Mouse (Mus musculus) hindbrain, postnatal 0 days (tissue): Measurements from ENCODE around the gene Cacna1b. TPM values are rescaled to one million over a fixed set of nuclear protein-coding genes. Genes with fewer than 3 reads are reported as not detected.

Experiments used
- ATAC-seq: fragments of 200-750 bp; cut with Nextera tagmentation; 2 replicates; pipeline ENCODE4 v1.8.0; 2017; ENCODE audit warnings: mild to moderate bottlenecking, moderate TSS enrichment, moderate library complexity
- DNase-seq: peaks from one replicate; pipeline ENCODE4 v3.0.0-alpha.2; 2015; ENCODE audit warnings: low spot score
- H3K27ac ChIP-seq: fragments of 300-500 bp; sonication (generic); 2 replicates; pipeline ENCODE4 v1.5.1; 2014; ENCODE audit warnings: mild to moderate bottlenecking
- H3K27me3 ChIP-seq: fragments of 300-500 bp; sonication (generic); 2 replicates; pipeline ENCODE4 v1.6.1; 2014; ENCODE audit warnings: low read length, mixed read lengths; ENCODE audit not compliant: insufficient read depth
- H3K36me3 ChIP-seq: fragments of 300-500 bp; sonication (generic); 2 replicates; pipeline ENCODE4 v1.6.1; 2014; ENCODE audit warnings: low read length, mixed read lengths; ENCODE audit not compliant: insufficient read depth
- H3K4me1 ChIP-seq: fragments of 300-500 bp; sonication (generic); 2 replicates; pipeline ENCODE4 v1.6.1; 2014; ENCODE audit warnings: antibody characterized with exemption, low read length, mixed read lengths; ENCODE audit not compliant: insufficient read depth
- H3K4me2 ChIP-seq: fragments of 300-500 bp; sonication (generic); 2 replicates; pipeline ENCODE4 v1.6.1; 2014; ENCODE audit warnings: low read depth, mild to moderate bottlenecking, low read length, moderate library complexity, mixed read lengths
- H3K4me3 ChIP-seq: fragments of 300-500 bp; sonication (generic); 2 replicates; pipeline ENCODE4 v1.5.1; 2014; ENCODE audit warnings: low read length
- H3K9ac ChIP-seq: fragments of 300-500 bp; sonication (generic); replicated peaks from 2 replicates; pipeline ENCODE4 v1.6.1; 2014; ENCODE audit warnings: mild to moderate bottlenecking, low read length, moderate library complexity, mixed read lengths
- H3K9me3 ChIP-seq: fragments of 300-500 bp; sonication (generic); 2 replicates; pipeline ENCODE4 v1.6.1; 2016; ENCODE audit warnings: low read length, mixed read lengths
- CTCF ChIP-seq: IDR thresholded peaks from 2 replicates; pipeline ENCODE4 v1.5.1; 2016; ENCODE audit warnings: antibody characterized with exemption, control low read depth, low read depth
- WGBS: fragments of 180-500 bp; shearing (Covaris S2); extraction: QIAGEN DNeasy Blood & Tissue Kit; methylation state at CpG from one replicate; pipeline ENCODE4 v1.1.7; 2014; 5-methylcytosine and 5-hydroxymethylcytosine counted together
- polyA plus RNA-seq: library from polyadenylated mRNA; unstranded; fragments of >200 nt; fragmentation: Nextera tagmentation; extraction: Ambion mirVana; gene quantifications from 2 replicates; pipeline ENCODE4 v1.2.1, GENCODE M21; 2015
- total RNA-seq: library from RNA; depleted of rRNA; stranded (reverse); fragments of >200 nt; gene quantifications from 2 replicates; pipeline ENCODE4 v1.2.3, GENCODE M21; 2014

Cacna1b gene
- total and polyA plus RNA-seq, 2 experiments from 2014 or later = 11.8 to 103 TPM

- TF ChIP-seq CTCF = no peak
- 84% methylated on average over 4 of the region's 4 CpGs for WGBS
These were observed 37.1 kb downstream of the Cacna1b start for GRCm38 (mm10) chr2:24725865-24726264.

GRCm38 (mm10) chr2:24719645-24720379 is 43.1 kb downstream of the Cacna1b start:
- Histone ChIP-seq H3K4me1 (no peaks in the 10 kb centered on the region), H3K9me3 (no peaks in the 10 kb centered on the region), H3K36me3 (peaks cover 19% of the 10 kb centered on the region), H3K4me2 (no peak overlapping the region), H3K27me3 (no peaks in the 10 kb centered on the region), H3K9ac (no peak overlapping the region), H3K4me3 (no peak overlapping the region), H3K27ac (no peak overlapping the region)
- no peak for ATAC-seq
- no peak for TF ChIP-seq CTCF
- no peak for DNase-seq
- WGBS = 95% methylated on average over 14 of the region's 14 CpGs

More at GRCm38 (mm10) chr2:24725865-24726264, 37.1 kb downstream of the Cacna1b start:
- ATAC-seq = no peak
- Histone ChIP-seq H3K4me1 (no peaks in the 10 kb centered on the region), H3K27me3 (no peaks in the 10 kb centered on the region), H3K36me3 (peaks cover 12% of the 10 kb centered on the region), H3K4me3 (no peak overlapping the region), H3K4me2 (no peak overlapping the region), H3K27ac (no peak overlapping the region), H3K9ac (no peak overlapping the region), H3K9me3 (no peaks in the 10 kb centered on the region)
- DNase-seq = no peak

GRCm38 (mm10) chr2:24718906-24719305 is 44.0 kb downstream of the Cacna1b start:
- ATAC-seq = 0 out of 2 replicates have a peak, but pooled peaks have one; percentile 22
- 89% methylated on average over 4 of the region's 4 CpGs for WGBS

GRCm38 (mm10) chr2:24717963-24718362 is 45.0 kb downstream of the Cacna1b start:
- WGBS = 91% methylated on average over 7 of the region's 7 CpGs
- H3K27me3 ChIP-seq = no peaks in the 10 kb centered on the region
- no peaks in the 10 kb centered on the region for H3K4me1 ChIP-seq
- no peak for DNase-seq
- no peak for ATAC-seq
- no peak overlapping the region for H3K27ac ChIP-seq
- H3K9me3 ChIP-seq = no peaks in the 10 kb centered on the region
- H3K4me3 ChIP-seq = no peak overlapping the region
- H3K4me2 ChIP-seq = no peak overlapping the region
- H3K9ac ChIP-seq = no peak overlapping the region
- TF ChIP-seq CTCF = no peak
- H3K36me3 ChIP-seq = peaks cover 19% of the 10 kb centered on the region

More at GRCm38 (mm10) chr2:24718906-24719305, 44.0 kb downstream of the Cacna1b start:
- H3K9ac ChIP-seq = no peak overlapping the region
- no peak for DNase-seq
- peaks cover 19% of the 10 kb centered on the region for H3K36me3 ChIP-seq
- H3K4me1 ChIP-seq = no peaks in the 10 kb centered on the region
- H3K27ac ChIP-seq = no peak overlapping the region
- TF ChIP-seq CTCF = no peak
- no peak overlapping the region for H3K4me3 ChIP-seq
- H3K27me3 ChIP-seq = no peaks in the 10 kb centered on the region
- no peak overlapping the region for H3K4me2 ChIP-seq
- no peaks in the 10 kb centered on the region for H3K9me3 ChIP-seq

- Histone ChIP-seq H3K9me3 (no peaks in the 10 kb centered on the region), H3K4me2 (no peak overlapping the region), H3K4me1 (no peaks in the 10 kb centered on the region), H3K4me3 (no peak overlapping the region), H3K27ac (no peak overlapping the region), H3K36me3 (peaks cover 19% of the 10 kb centered on the region), H3K9ac (no peak overlapping the region), H3K27me3 (no peaks in the 10 kb centered on the region)
- peak; percentile 3 for DNase-seq
- TF ChIP-seq CTCF = no peak
- 71% methylated on average over 4 of the region's 4 CpGs for WGBS
- 0 out of 2 replicates have a peak, but pooled peaks have one; percentile 48 for ATAC-seq
These were observed 45.5 kb downstream of the Cacna1b start for GRCm38 (mm10) chr2:24717461-24717860.

GRCm38 (mm10) chr2:24705929-24706328 is 57.0 kb downstream of the Cacna1b start:
- Histone ChIP-seq H3K4me2 (no peak overlapping the region), H3K9me3 (no peaks in the 10 kb centered on the region), H3K9ac (no peak overlapping the region), H3K27ac (no peak overlapping the region), H3K4me3 (no peak overlapping the region), H3K36me3 (peaks cover 41% of the 10 kb centered on the region), H3K27me3 (no peaks in the 10 kb centered on the region), H3K4me1 (no peaks in the 10 kb centered on the region)
- no peak for DNase-seq
- no peak; the same call in 1 of the 2 replicates for ATAC-seq
- no peak for TF ChIP-seq CTCF
- 82% methylated on average over 10 of the region's 10 CpGs for WGBS
